Mouse (Mus musculus) forebrain, embryonic 16.5 days (tissue): Measurements from ENCODE around the gene Adcy3. TPM values are rescaled to one million over a fixed set of nuclear protein-coding genes. Genes with fewer than 3 reads are reported as not detected.
A peak's percentile ranks its signal among the peaks of the same experiment; 100 is the strongest.

Experiments used
- ATAC-seq: fragments of 200-750 bp; cut with Nextera tagmentation; 2 replicates; pipeline ENCODE4 v1.8.0; 2017; ENCODE audit warnings: mild to moderate bottlenecking, moderate library complexity
- H3K27ac ChIP-seq: fragments of 300-500 bp; sonication (generic); 2 replicates; pipeline ENCODE4 v1.5.1; 2014; ENCODE audit warnings: low read length, control low read depth
- H3K27me3 ChIP-seq: fragments of 300-500 bp; sonication (generic); replicated peaks from 2 replicates; pipeline ENCODE4 v1.6.1; 2014; ENCODE audit warnings: low read length; ENCODE audit not compliant: control insufficient read depth, insufficient read depth
- H3K36me3 ChIP-seq: fragments of 300-500 bp; sonication (generic); 2 replicates; pipeline ENCODE4 v1.6.1; 2014; ENCODE audit not compliant: control insufficient read depth, insufficient read depth
- H3K4me1 ChIP-seq: fragments of 300-500 bp; sonication (generic); replicated peaks from 2 replicates; pipeline ENCODE4 v1.6.1; 2014; ENCODE audit warnings: low read length; ENCODE audit not compliant: control insufficient read depth, insufficient read depth
- H3K4me2 ChIP-seq: fragments of 300-500 bp; sonication (generic); 2 replicates; pipeline ENCODE4 v1.6.1; 2014; ENCODE audit warnings: mild to moderate bottlenecking, low read length, control low read depth
- H3K4me3 ChIP-seq: fragments of 300-500 bp; sonication (generic); replicated peaks from 2 replicates; pipeline ENCODE4 v1.5.1; 2014; ENCODE audit warnings: mild to moderate bottlenecking, low read length, control low read depth
- H3K9ac ChIP-seq: fragments of 300-500 bp; sonication (generic); replicated peaks from 2 replicates; pipeline ENCODE4 v1.6.1; 2014; ENCODE audit warnings: low read depth, low read length, control low read depth
- H3K9me3 ChIP-seq: fragments of 300-500 bp; sonication (generic); 2 replicates; pipeline ENCODE4 v1.6.1; 2016; ENCODE audit warnings: low read length; ENCODE audit not compliant: control insufficient read depth
- WGBS: fragments of 180-500 bp; shearing (Covaris S2); extraction: QIAGEN DNeasy Blood & Tissue Kit; methylation state at CpG from one replicate; pipeline ENCODE4 v1.1.7; 2014; 5-methylcytosine and 5-hydroxymethylcytosine counted together
- polyA plus RNA-seq: library from polyadenylated mRNA; unstranded; fragments of >200 nt; fragmentation: Nextera tagmentation; extraction: Ambion mirVana; gene quantifications from 2 replicates; pipeline ENCODE4 v1.2.1, GENCODE M21; 2015

The Adcy3 gene
- 12.2 and 12.9 TPM in 2 replicates for polyA plus RNA-seq

GRCm38 (mm10) chr12:4132941-4133846, at the start of gene Adcy3:
Gene Adcy3, plus strand, starts transcription at chr12:4133103.
- under 1% methylated on average over 82 of the region's 83 CpGs for WGBS

GRCm38 (mm10) chr12:4083441-4083840, 49.5 kb upstream of the Adcy3 start:
- Histone ChIP-seq H3K9ac (no peak overlapping the region), H3K27ac (no peak overlapping the region), H3K4me3 (no peak overlapping the region; the same call in 1 of the 2 replicates), H3K9me3 (no peaks in the 10 kb centered on the region), H3K4me2 (peak overlapping the region; percentile 49), H3K27me3 (no peaks in the 10 kb centered on the region), H3K4me1 (peaks cover 12% of the 10 kb centered on the region), H3K36me3 (no peaks in the 10 kb centered on the region)
- 56% methylated on average over 8 of the region's 8 CpGs for WGBS
- ATAC-seq, result no peak

More at GRCm38 (mm10) chr12:4132941-4133846, at the start of gene Adcy3:
- Histone ChIP-seq H3K36me3 (no peaks in the 10 kb centered on the region), H3K27me3 (no peaks in the 10 kb centered on the region), H3K4me1 (peaks cover 30% of the 10 kb centered on the region), H3K9ac (peak within 1 kb of the TSS; percentile 82), H3K4me3 (peak within 1 kb of the TSS; percentile 66), H3K27ac (peak within 1 kb of the TSS; percentile 73), H3K9me3 (no peaks in the 10 kb centered on the region; the same call in 1 of the 2 replicates), H3K4me2 (peak within 1 kb of the TSS; percentile 78)
- peak; percentile 93 for ATAC-seq

- no peaks in the 10 kb centered on the region; the same call in 1 of the 2 replicates for H3K36me3 ChIP-seq
- no peak overlapping the region for H3K4me3 ChIP-seq
- ATAC-seq, result peak; percentile 90
- no peaks in the 10 kb centered on the region for H3K4me1 ChIP-seq
- no peak overlapping the region for H3K27ac ChIP-seq
- H3K9me3 ChIP-seq, result no peaks in the 10 kb centered on the region
- H3K4me2 ChIP-seq, result no peak overlapping the region
- H3K27me3 ChIP-seq, result no peaks in the 10 kb centered on the region
- no peak overlapping the region for H3K9ac ChIP-seq
- 71% methylated on average over 4 of the region's 4 CpGs for WGBS
Measured at GRCm38 (mm10) chr12:4107383-4107782, 25.5 kb upstream of the Adcy3 start.

- H3K27me3 ChIP-seq, result no peaks in the 10 kb centered on the region
- H3K9ac ChIP-seq, result no peak overlapping the region
- 85% methylated on average over 9 of the region's 9 CpGs for whole genome bisulfite sequencing
- H3K36me3 ChIP-seq, result no peaks in the 10 kb centered on the region
- H3K4me1 ChIP-seq, result no peaks in the 10 kb centered on the region
- no peaks in the 10 kb centered on the region for H3K9me3 ChIP-seq
- no peak overlapping the region for H3K4me2 ChIP-seq
- no peak for ATAC-seq
- no peak overlapping the region for H3K27ac ChIP-seq
- no peak overlapping the region for H3K4me3 ChIP-seq
Measured at GRCm38 (mm10) chr12:4116132-4116531, 16.8 kb upstream of the Adcy3 start.

- H3K4me3 ChIP-seq, result no peak overlapping the region
Measured at GRCm38 (mm10) chr12:4117136-4117535, 15.8 kb upstream of the Adcy3 start.

GRCm38 (mm10) chr12:4117579-4117978, 15.3 kb upstream of the Adcy3 start:
- ATAC-seq, result no peak
- Histone ChIP-seq H3K27ac (no peak overlapping the region), H3K27me3 (no peaks in the 10 kb centered on the region), H3K9me3 (no peaks in the 10 kb centered on the region), H3K36me3 (no peaks in the 10 kb centered on the region), H3K9ac (no peak overlapping the region), H3K4me2 (no peak overlapping the region), H3K4me3 (no peak overlapping the region), H3K4me1 (no peaks in the 10 kb centered on the region)
- 86% methylated on average over 4 of the region's 4 CpGs for WGBS

More at GRCm38 (mm10) chr12:4117136-4117535, 15.8 kb upstream of the Adcy3 start:
- WGBS, result 85% methylated on average over 3 of the region's 3 CpGs
- no peak overlapping the region for H3K27ac ChIP-seq
- H3K4me1 ChIP-seq, result no peaks in the 10 kb centered on the region
- no peaks in the 10 kb centered on the region for H3K36me3 ChIP-seq
- no peaks in the 10 kb centered on the region for H3K9me3 ChIP-seq
- no peak for ATAC-seq
- H3K4me2 ChIP-seq, result no peak overlapping the region
- no peak overlapping the region for H3K9ac ChIP-seq
- H3K27me3 ChIP-seq, result no peaks in the 10 kb centered on the region

GRCm38 (mm10) chr12:4127346-4127745, 5.6 kb upstream of the Adcy3 start:
- no peak overlapping the region for H3K4me3 ChIP-seq
- H3K27me3 ChIP-seq, result no peaks in the 10 kb centered on the region
- no peak overlapping the region for H3K4me2 ChIP-seq
- ATAC-seq, result no peak
- H3K36me3 ChIP-seq, result no peaks in the 10 kb centered on the region
- H3K27ac ChIP-seq, result no peak overlapping the region
- H3K4me1 ChIP-seq, result no peaks in the 10 kb centered on the region
- no peaks in the 10 kb centered on the region; the same call in 1 of the 2 replicates for H3K9me3 ChIP-seq
- no peak overlapping the region for H3K9ac ChIP-seq
- WGBS, result 83% methylated on average over 7 of the region's 7 CpGs

- peak overlapping the region; percentile 66 for H3K4me3 ChIP-seq
- ATAC-seq, result peak; percentile 19; the same call in 1 of the 2 replicates
- peaks cover 30% of the 10 kb centered on the region for H3K4me1 ChIP-seq
- H3K27ac ChIP-seq, result no peak overlapping the region; the same call in 1 of the 2 replicates
- no peaks in the 10 kb centered on the region for H3K36me3 ChIP-seq
- H3K9me3 ChIP-seq, result no peaks in the 10 kb centered on the region; the same call in 1 of the 2 replicates
- peak overlapping the region; percentile 82 for H3K9ac ChIP-seq
- no peaks in the 10 kb centered on the region for H3K27me3 ChIP-seq
- WGBS, result 30% methylated on average over 11 of the region's 11 CpGs
- peak overlapping the region; percentile 78 for H3K4me2 ChIP-seq
Measured at GRCm38 (mm10) chr12:4133847-4134212, 927 bp downstream of the Adcy3 start.

- H3K36me3 ChIP-seq, result no peaks in the 10 kb centered on the region
- H3K4me3 ChIP-seq, result no peak overlapping the region
- 94% methylated on average over 5 of the region's 5 CpGs for WGBS
- ATAC-seq, result no peak
- no peaks in the 10 kb centered on the region for H3K9me3 ChIP-seq
- no peaks in the 10 kb centered on the region for H3K27me3 ChIP-seq
- H3K4me1 ChIP-seq, result peaks cover 4% of the 10 kb centered on the region; the same call in 1 of the 2 replicates
- H3K4me2 ChIP-seq, result no peak overlapping the region
- H3K27ac ChIP-seq, result no peak overlapping the region
- no peak overlapping the region for H3K9ac ChIP-seq
Measured at GRCm38 (mm10) chr12:4143179-4143578, 10.3 kb downstream of the Adcy3 start.
